Mouse (Mus musculus) lung, postnatal 0 days (tissue): ENCODE measurements around the gene Prkcd. TPM values are rescaled to one million over a fixed set of nuclear protein-coding genes. Genes with fewer than 3 reads are reported as not detected.

ENCODE experiments used
- ATAC-seq: fragments of 200-750 bp; cut with Nextera tagmentation; 2 replicates; pipeline ENCODE4 v1.8.0; 2017; ENCODE audit warnings: moderate library complexity
- DNase-seq: peaks from one replicate; pipeline ENCODE4 v3.0.0-alpha.2; 2016; ENCODE audit warnings: low spot score
- H3K27ac ChIP-seq: fragments of 300-500 bp; sonication (generic); 2 replicates; pipeline ENCODE4 v1.5.1; 2014; ENCODE audit warnings: antibody characterized with exemption, mild to moderate bottlenecking, low read length, mixed read lengths
- H3K27me3 ChIP-seq: fragments of 300-500 bp; sonication (generic); replicated peaks from 2 replicates; pipeline ENCODE4 v1.6.1; 2014; ENCODE audit warnings: low read length, mixed read lengths; ENCODE audit not compliant: insufficient read depth
- H3K36me3 ChIP-seq: fragments of 300-500 bp; sonication (generic); 2 replicates; pipeline ENCODE4 v1.6.1; 2014; ENCODE audit warnings: low read length, mixed read lengths; ENCODE audit not compliant: insufficient read depth
- H3K4me1 ChIP-seq: fragments of 300-500 bp; sonication (generic); 2 replicates; pipeline ENCODE4 v1.6.1; 2014; ENCODE audit warnings: antibody characterized with exemption, low read depth, low read length, mixed read lengths; ENCODE audit not compliant: insufficient read depth
- H3K4me2 ChIP-seq: fragments of 300-500 bp; sonication (generic); replicated peaks from 2 replicates; pipeline ENCODE4 v1.6.1; 2014; ENCODE audit warnings: low read depth, mild to moderate bottlenecking, low read length, moderate library complexity, mixed read lengths
- H3K4me3 ChIP-seq: fragments of 300-500 bp; sonication (generic); 2 replicates; pipeline ENCODE4 v1.5.1; 2014; ENCODE audit warnings: low read depth, low read length
- H3K9ac ChIP-seq: fragments of 300-500 bp; sonication (generic); replicated peaks from 2 replicates; pipeline ENCODE4 v1.6.1; 2014; ENCODE audit warnings: low read depth, mild to moderate bottlenecking
- H3K9me3 ChIP-seq: fragments of 300-500 bp; sonication (generic); 2 replicates; pipeline ENCODE4 v1.6.1; 2016; ENCODE audit warnings: low read length, mixed read lengths
- CTCF ChIP-seq: IDR thresholded peaks from 2 replicates; pipeline ENCODE4 v1.5.1; 2016; ENCODE audit warnings: antibody characterized with exemption, mild to moderate bottlenecking
- EP300 ChIP-seq: IDR thresholded peaks from 2 replicates; pipeline ENCODE4 v1.6.1; 2016; ENCODE audit warnings: antibody characterized with exemption, mild to moderate bottlenecking, control low read depth
- WGBS: fragments of 180-500 bp; shearing (Covaris S2); extraction: QIAGEN DNeasy Blood & Tissue Kit; methylation state at CpG from one replicate; pipeline ENCODE4 v1.1.7; 2014; 5-methylcytosine and 5-hydroxymethylcytosine counted together
- polyA plus RNA-seq: library from polyadenylated mRNA; unstranded; fragments of >200 nt; fragmentation: Nextera tagmentation; extraction: Ambion mirVana; gene quantifications from 2 replicates; pipeline ENCODE4 v1.2.1, GENCODE M21; 2015

Gene Prkcd
- polyA plus RNA-seq, 1 experiment from 2014 or later = 59.4 TPM

GRCm38 (mm10) chr14:30576260-30576659 lies 49.8 kb downstream of the Prkcd start:
- H3K9ac ChIP-seq = no peak overlapping the region
- H3K27ac ChIP-seq = no peak overlapping the region
- WGBS = 34% methylated on average over 5 of the region's 5 CpGs
- ATAC-seq = peak; percentile 11; the same call in 1 of the 2 replicates
- no peaks in the 10 kb centered on the region for H3K27me3 ChIP-seq
- no peak overlapping the region for H3K4me2 ChIP-seq
- DNase-seq = peak; percentile 45
- no peak overlapping the region for H3K4me3 ChIP-seq
- H3K36me3 ChIP-seq = peaks cover 16% of the 10 kb centered on the region
- no peaks in the 10 kb centered on the region for H3K9me3 ChIP-seq
- no peaks in the 10 kb centered on the region for H3K4me1 ChIP-seq
- TF ChIP-seq CTCF (no peak), EP300 (no peak)

- H3K4me3 ChIP-seq = no peak overlapping the region
- H3K4me2 ChIP-seq = no peak overlapping the region
- H3K27me3 ChIP-seq = no peaks in the 10 kb centered on the region
- H3K9me3 ChIP-seq = no peaks in the 10 kb centered on the region
- H3K36me3 ChIP-seq = peaks cover 21% of the 10 kb centered on the region
- ATAC-seq (no peak), DNase-seq (no peak)
- no peak overlapping the region for H3K27ac ChIP-seq
- TF ChIP-seq CTCF (no peak), EP300 (no peak)
- WGBS = 63% methylated on average over 7 of the region's 7 CpGs
- no peak overlapping the region for H3K9ac ChIP-seq
- H3K4me1 ChIP-seq = no peaks in the 10 kb centered on the region
Measured at GRCm38 (mm10) chr14:30575791-30576190, 50.2 kb downstream of the Prkcd start.

- no peak for TF ChIP-seq EP300
- TF ChIP-seq CTCF = peak; percentile 98
- Histone ChIP-seq H3K9me3 (no peaks in the 10 kb centered on the region), H3K27ac (no peak overlapping the region), H3K4me1 (no peaks in the 10 kb centered on the region), H3K9ac (no peak overlapping the region), H3K4me3 (no peak overlapping the region), H3K4me2 (no peak overlapping the region), H3K36me3 (peaks cover 23% of the 10 kb centered on the region), H3K27me3 (no peaks in the 10 kb centered on the region)
- 56% methylated on average over 6 of the region's 6 CpGs for WGBS
- peak; percentile 82 for DNase-seq
- peak; percentile 67 for ATAC-seq
Measured at GRCm38 (mm10) chr14:30573983-30574584, 51.9 kb downstream of the Prkcd start.

GRCm38 (mm10) chr14:30573235-30573634 lies 52.8 kb downstream of the Prkcd start:
- no peak for ATAC-seq
- Histone ChIP-seq H3K4me3 (no peak overlapping the region), H3K27ac (no peak overlapping the region), H3K4me1 (no peaks in the 10 kb centered on the region), H3K36me3 (peaks cover 28% of the 10 kb centered on the region), H3K27me3 (no peaks in the 10 kb centered on the region), H3K9ac (no peak overlapping the region), H3K4me2 (no peak overlapping the region), H3K9me3 (no peaks in the 10 kb centered on the region)
- TF ChIP-seq EP300 (no peak), CTCF (no peak)
- WGBS = 46% methylated on average over 8 of the region's 8 CpGs
- DNase-seq = no peak

- DNase-seq = no peak
- Histone ChIP-seq H3K4me3 (no peak overlapping the region), H3K4me1 (no peaks in the 10 kb centered on the region), H3K4me2 (no peak overlapping the region), H3K36me3 (peaks cover 28% of the 10 kb centered on the region), H3K9me3 (no peaks in the 10 kb centered on the region), H3K27ac (no peak overlapping the region), H3K9ac (no peak overlapping the region), H3K27me3 (no peaks in the 10 kb centered on the region)
- no peak for ATAC-seq
- no peak for TF ChIP-seq CTCF
- no peak for TF ChIP-seq EP300
- WGBS = 80% methylated on average over 10 of the region's 10 CpGs
Measured at GRCm38 (mm10) chr14:30572253-30572652, 53.8 kb downstream of the Prkcd start.

GRCm38 (mm10) chr14:30570303-30570702 lies 55.7 kb downstream of the Prkcd start:
- Histone ChIP-seq H3K9ac (no peak overlapping the region), H3K4me1 (no peaks in the 10 kb centered on the region), H3K4me3 (no peak overlapping the region), H3K36me3 (peaks cover 28% of the 10 kb centered on the region), H3K27ac (no peak overlapping the region), H3K27me3 (no peaks in the 10 kb centered on the region), H3K4me2 (no peak overlapping the region), H3K9me3 (no peaks in the 10 kb centered on the region)
- DNase-seq (peak; percentile 40), ATAC-seq (peak; percentile 52)
- TF ChIP-seq CTCF (no peak), EP300 (no peak)
- WGBS = 54% methylated on average over 9 of the region's 9 CpGs
